Mouse (Mus musculus) spleen, adult 2 months (tissue): ENCODE data around the gene Tmem116.

Experiments
- CTCF ChIP-seq: fragments of 200-500 bp; IDR thresholded peaks from 2 replicates; pipeline ENCODE4 v1.5.1; 2011; ENCODE audit warnings: mild to moderate bottlenecking, inconsistent platforms; ENCODE audit not compliant: insufficient read depth, insufficient read length, insufficient replicate concordance; ENCODE audit errors: extremely low read depth
- POLR2A ChIP-seq: fragments of 200-500 bp; IDR thresholded peaks from 2 replicates; pipeline ENCODE4 v1.6.1; 2011; ENCODE audit warnings: low read depth, low read length, inconsistent platforms

GRCm38 (mm10) chr5:121566035-121566681 is 114.5 kb downstream of the Tmem116 start:
- no peak for TF ChIP-seq CTCF
- TF ChIP-seq POLR2A: no peak
